Comparison of ENCODE assay signal across 12 mouse cellular contexts in genomic region chr3:41942964-41943363, GRCm38 (mm10).
A peak's percentile ranks its signal among the peaks of the same experiment; 100 is the strongest.
DNase-seq lines count a peak whose midpoint lies in the region; ATAC-seq lines count a peak whose summit lies in the region.
"Had no signal": no experiment of that assay in that cellular context is flagged by ENCODE, and none has a peak within 500 bp of the region (broad histone marks: within the 10 kb centered on the region; RNA-seq: fewer than 3 reads in every experiment).

No protein-coding gene starts in this region.

- no peak overlapping the region for H3K4me3 ChIP-seq in hindbrain, embryonic 12.5 days
- no peak overlapping the region for H3K4me3 ChIP-seq in hindbrain, embryonic 10.5 days
- H3K4me3 ChIP-seq in midbrain, embryonic 13.5 days (replicated peaks) = no peak overlapping the region
- no peak overlapping the region for H3K4me3 ChIP-seq in midbrain, embryonic 11.5 days (ENCODE audit: low read depth, low read length)
- no peak overlapping the region for H3K4me3 ChIP-seq in hindbrain, embryonic 14.5 days (replicated peaks; ENCODE audit: low read length)
- H3K4me3 ChIP-seq in neural tube, embryonic 12.5 days = no peak overlapping the region
- H3K4me3 ChIP-seq: embryonic facial prominence, embryonic 15.5 days had no signal

- no peak overlapping the region for H3K27ac ChIP-seq in hindbrain, embryonic 12.5 days
- no peak overlapping the region for H3K27ac ChIP-seq in hindbrain, embryonic 10.5 days
- H3K27ac ChIP-seq in midbrain, embryonic 13.5 days = no peak overlapping the region
- no peak overlapping the region for H3K27ac ChIP-seq in midbrain, embryonic 11.5 days (ENCODE audit: low read depth, low read length)
- H3K27ac ChIP-seq in hindbrain, embryonic 14.5 days = no peak overlapping the region
- H3K27ac ChIP-seq in neural tube, embryonic 12.5 days = no peak overlapping the region
- H3K27ac ChIP-seq: embryonic facial prominence, embryonic 15.5 days had no signal

- peak; percentile 66 for ATAC-seq in hindbrain, embryonic 12.5 days (ENCODE audit: low FRiP score)
- ATAC-seq in midbrain, embryonic 13.5 days = peak; percentile 52
- ATAC-seq in midbrain, embryonic 11.5 days (ENCODE audit: low FRiP score) = no peak
- ATAC-seq in hindbrain, embryonic 14.5 days (ENCODE audit: low FRiP score) = peak; percentile 67; the same call in 1 of the 2 replicates
- peak; percentile 45 for ATAC-seq in neural tube, embryonic 12.5 days (ENCODE audit: low FRiP score, low read depth)

- H3K9me3 ChIP-seq in hindbrain, embryonic 12.5 days (replicated peaks) = no peaks in the 10 kb centered on the region
- no peaks in the 10 kb centered on the region for H3K9me3 ChIP-seq in hindbrain, embryonic 10.5 days
- H3K9me3 ChIP-seq in midbrain, embryonic 13.5 days = no peaks in the 10 kb centered on the region
- H3K9me3 ChIP-seq in midbrain, embryonic 11.5 days (ENCODE audit: control insufficient read depth, low read length) = no peaks in the 10 kb centered on the region
- H3K9me3 ChIP-seq in hindbrain, embryonic 14.5 days (ENCODE audit: control insufficient read depth, low read length) = no peaks in the 10 kb centered on the region
- H3K9me3 ChIP-seq in neural tube, embryonic 12.5 days = no peaks in the 10 kb centered on the region
- H3K9me3 ChIP-seq: embryonic facial prominence, embryonic 15.5 days had no signal

- WGBS in hindbrain, embryonic 12.5 days = 42% methylated on average over 6 of the region's 6 CpGs
- WGBS in hindbrain, embryonic 10.5 days = 63% methylated on average over 6 of the region's 6 CpGs
- 51% methylated on average over 6 of the region's 6 CpGs for WGBS in midbrain, embryonic 13.5 days
- 82% methylated on average over 6 of the region's 6 CpGs for WGBS in midbrain, embryonic 11.5 days
- WGBS in hindbrain, embryonic 14.5 days = 31% methylated on average over 6 of the region's 6 CpGs
- WGBS in neural tube, embryonic 12.5 days = 38% methylated on average over 6 of the region's 6 CpGs

- no peaks in the 10 kb centered on the region for H3K27me3 ChIP-seq in hindbrain, embryonic 12.5 days
- no peaks in the 10 kb centered on the region for H3K27me3 ChIP-seq in hindbrain, embryonic 10.5 days (ENCODE audit: insufficient read depth, poor library complexity, severe bottlenecking)
- H3K27me3 ChIP-seq in midbrain, embryonic 13.5 days = no peaks in the 10 kb centered on the region
- no peaks in the 10 kb centered on the region for H3K27me3 ChIP-seq in midbrain, embryonic 11.5 days (ENCODE audit: control insufficient read depth, insufficient read depth, low read length)
- H3K27me3 ChIP-seq in hindbrain, embryonic 14.5 days (ENCODE audit: control insufficient read depth, insufficient read depth, low read length) = no peaks in the 10 kb centered on the region
- H3K27me3 ChIP-seq in neural tube, embryonic 12.5 days (replicated peaks) = no peaks in the 10 kb centered on the region
- H3K27me3 ChIP-seq: embryonic facial prominence, embryonic 15.5 days had no signal

- no peak overlapping the region for H3K9ac ChIP-seq in hindbrain, embryonic 12.5 days
- H3K9ac ChIP-seq in midbrain, embryonic 13.5 days (replicated peaks) = no peak overlapping the region
- no peak overlapping the region for H3K9ac ChIP-seq in midbrain, embryonic 11.5 days (ENCODE audit: low read length)
- no peak overlapping the region for H3K9ac ChIP-seq in hindbrain, embryonic 14.5 days
- no peak overlapping the region for H3K9ac ChIP-seq in neural tube, embryonic 12.5 days
- H3K9ac ChIP-seq: embryonic facial prominence, embryonic 15.5 days had no signal

- no peak overlapping the region for H3K4me2 ChIP-seq in hindbrain, embryonic 12.5 days (replicated peaks)
- H3K4me2 ChIP-seq in midbrain, embryonic 13.5 days (replicated peaks) = no peak overlapping the region
- no peak overlapping the region for H3K4me2 ChIP-seq in midbrain, embryonic 11.5 days
- no peak overlapping the region for H3K4me2 ChIP-seq in hindbrain, embryonic 14.5 days (replicated peaks)
- H3K4me2 ChIP-seq in neural tube, embryonic 12.5 days (replicated peaks) = no peak overlapping the region
- H3K4me2 ChIP-seq: embryonic facial prominence, embryonic 15.5 days had no signal

- no peaks in the 10 kb centered on the region for H3K36me3 ChIP-seq in hindbrain, embryonic 12.5 days
- no peaks in the 10 kb centered on the region for H3K36me3 ChIP-seq in hindbrain, embryonic 10.5 days
- no peaks in the 10 kb centered on the region for H3K36me3 ChIP-seq in midbrain, embryonic 13.5 days
- H3K36me3 ChIP-seq in midbrain, embryonic 11.5 days (ENCODE audit: control insufficient read depth, insufficient read depth, low read length) = no peaks in the 10 kb centered on the region
- H3K36me3 ChIP-seq in hindbrain, embryonic 14.5 days (replicated peaks; ENCODE audit: control insufficient read depth, insufficient read depth) = no peaks in the 10 kb centered on the region
- H3K36me3 ChIP-seq in neural tube, embryonic 12.5 days = no peaks in the 10 kb centered on the region
- H3K36me3 ChIP-seq: embryonic facial prominence, embryonic 15.5 days had no signal

- DNase-seq in hindbrain, embryonic 10.5 days (ENCODE audit: low spot score) = no peak
- DNase-seq in midbrain, embryonic 11.5 days (ENCODE audit: low spot score, missing footprints) = no peak
- peak; percentile 65 for DNase-seq in hindbrain, embryonic 14.5 days (ENCODE audit: low spot score)
- no peak for DNase-seq in cerebellum, adult 9-11 months
- DNase-seq in thymus, postnatal 0 days (ENCODE audit: low spot score) = no peak
- DNase-seq: cerebellum, adult 8-10 months; lung, postnatal 10 days; right cerebral cortex, adult 18-20 months had no signal

- peaks cover 4% of the 10 kb centered on the region; the same call in 1 of the 2 replicates for H3K4me1 ChIP-seq in hindbrain, embryonic 12.5 days
- peaks cover 11% of the 10 kb centered on the region for H3K4me1 ChIP-seq in hindbrain, embryonic 10.5 days (replicated peaks)
- H3K4me1 ChIP-seq in midbrain, embryonic 13.5 days (replicated peaks) = 0 out of 2 replicates have a peak, but pooled peaks cover 12% of the 10 kb centered on the region
- H3K4me1 ChIP-seq in midbrain, embryonic 11.5 days (ENCODE audit: control insufficient read depth, insufficient read depth, low read length) = no peaks in the 10 kb centered on the region
- no peaks in the 10 kb centered on the region for H3K4me1 ChIP-seq in hindbrain, embryonic 14.5 days (replicated peaks; ENCODE audit: control insufficient read depth, insufficient read depth, low read length)
- H3K4me1 ChIP-seq in neural tube, embryonic 12.5 days = peaks cover 4% of the 10 kb centered on the region; the same call in 1 of the 2 replicates
- H3K4me1 ChIP-seq: embryonic facial prominence, embryonic 15.5 days had no signal
